Mouse (Mus musculus) liver, embryonic 14.5 days (tissue): ENCODE data around the gene Srsf2. TPM values are rescaled to one million over a fixed set of nuclear protein-coding genes. Genes with fewer than 3 reads are reported as not detected.

ENCODE experiments used
- ATAC-seq: fragments of 200-750 bp; cut with Nextera tagmentation; 2 replicates; pipeline ENCODE4 v1.8.0; 2017; ENCODE audit warnings: moderate number of reproducible peaks, mild to moderate bottlenecking, moderate library complexity; ENCODE audit not compliant: insufficient read depth
- DNase-seq, 3 experiments: peaks; one replicate each; pipeline ENCODE4 v3.0.0-alpha.2; 2012 to 2013; ENCODE audit warnings: low read depth in 3 of 3, low spot score in 3 of 3
- H3K27ac ChIP-seq: fragments of 300-500 bp; sonication (generic); 2 replicates; pipeline ENCODE4 v1.5.1; 2014; ENCODE audit warnings: moderate library complexity, mild to moderate bottlenecking, control low read depth, inconsistent platforms
- H3K27me3 ChIP-seq: fragments of 300-500 bp; sonication (generic); 2 replicates; pipeline ENCODE4 v1.6.1; 2014; ENCODE audit warnings: mild to moderate bottlenecking, low read length, moderate library complexity; ENCODE audit not compliant: control insufficient read depth, insufficient read depth
- H3K36me3 ChIP-seq: fragments of 300-500 bp; sonication (generic); replicated peaks from 2 replicates; pipeline ENCODE4 v1.6.1; 2014; ENCODE audit warnings: low read depth; ENCODE audit not compliant: control insufficient read depth, insufficient read depth
- H3K4me1 ChIP-seq, 2 experiments: fragments of 200-500 bp in 1 of 2; fragments of 300-500 bp in 1 of 2; sonication (generic) in 1 of 2; replicated peaks; 2 replicates each; pipeline ENCODE4 v1.6.1; 2012 to 2014; ENCODE audit warnings: antibody characterized with exemption in 1 of 2, inconsistent platforms in 1 of 2, low read length in 1 of 2; ENCODE audit not compliant: control insufficient read depth in 2 of 2, insufficient read depth in 2 of 2
- H3K4me2 ChIP-seq: fragments of 300-500 bp; sonication (generic); 2 replicates; pipeline ENCODE4 v1.6.1; 2014; ENCODE audit warnings: low read depth, mild to moderate bottlenecking, control low read depth, moderate library complexity
- H3K4me3 ChIP-seq, 2 experiments: fragments of 200-500 bp in 1 of 2; fragments of 300-500 bp in 1 of 2; sonication (generic) in 1 of 2; 2 replicates each; pipeline ENCODE4 v1.5.1; 2012 to 2014; ENCODE audit warnings: low read depth in 2 of 2, low read length in 2 of 2, mild to moderate bottlenecking in 2 of 2, control low read depth in 1 of 2, inconsistent platforms in 1 of 2, moderate library complexity in 1 of 2; ENCODE audit not compliant: insufficient read depth in 1 of 2
- H3K9ac ChIP-seq: fragments of 300-500 bp; sonication (generic); replicated peaks from 2 replicates; pipeline ENCODE4 v1.6.1; 2014; ENCODE audit warnings: mild to moderate bottlenecking, control low read depth, moderate library complexity
- H3K9me3 ChIP-seq: fragments of 300-500 bp; sonication (generic); 2 replicates; pipeline ENCODE4 v1.6.1; 2016; ENCODE audit warnings: low read length, mixed read lengths; ENCODE audit not compliant: control insufficient read depth
- CTCF ChIP-seq: IDR thresholded peaks from 2 replicates; pipeline ENCODE4 v1.5.1; 2016; ENCODE audit warnings: antibody characterized with exemption, low read depth, control low read depth
- EP300 ChIP-seq: IDR thresholded peaks from 2 replicates; pipeline ENCODE4 v1.6.1; 2016; ENCODE audit warnings: antibody characterized with exemption, low read depth
- WGBS: fragments of 180-500 bp; shearing (Covaris S2); extraction: QIAGEN DNeasy Blood & Tissue Kit; methylation state at CpG from one replicate; pipeline ENCODE4 v1.1.7; 2014; ENCODE audit not compliant: insufficient replicate concordance; 5-methylcytosine and 5-hydroxymethylcytosine counted together
- polyA plus RNA-seq, 2 experiments: library from polyadenylated mRNA; depleted of rRNA in 1 of 2; stranded (reverse) in 1 of 2; unstranded in 1 of 2; fragments of >200 nt; fragmentation: Nextera tagmentation in 1 of 2; extraction: Ambion mirVana in 1 of 2; gene quantifications; 2 replicates each; pipeline versions ENCODE4 v1.2.1 to v1.2.3; 2012 to 2014

Gene Srsf2
- polyA plus RNA-seq, 2 experiments: 334 to 426 TPM

DNA sequence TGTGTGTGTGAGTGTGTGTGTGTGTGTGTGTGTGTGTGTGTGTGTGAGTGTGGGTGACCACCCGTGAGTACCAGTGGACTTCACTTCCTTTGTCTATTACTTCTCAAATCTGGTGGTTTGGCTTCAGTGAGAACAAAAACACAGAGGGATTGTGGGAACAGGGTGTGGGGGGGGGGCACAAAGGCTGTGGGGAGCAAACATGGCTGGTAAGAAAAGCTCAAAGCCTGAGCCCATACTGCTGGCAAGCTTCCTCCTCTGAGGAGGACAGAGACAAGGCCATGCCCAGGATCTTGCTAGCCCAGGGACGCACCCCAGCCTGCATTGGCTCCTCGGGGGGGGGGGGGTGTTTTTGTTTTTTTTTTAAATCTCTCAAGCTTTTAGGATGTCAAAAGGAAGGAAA, 45.4 kb downstream of the Srsf2 start:
- H3K27ac ChIP-seq: no peak overlapping the region
- H3K9ac ChIP-seq: no peak overlapping the region
- H3K4me1 ChIP-seq: no peaks in the 10 kb centered on the region
- H3K36me3 ChIP-seq: no peaks in the 10 kb centered on the region
- no peaks in the 10 kb centered on the region for H3K27me3 ChIP-seq
- TF ChIP-seq EP300 (no peak), CTCF (no peak)
- no peak overlapping the region for H3K4me3 ChIP-seq
- no peak for ATAC-seq
- 47% methylated on average over 3 of the region's 3 CpGs for WGBS
- H3K9me3 ChIP-seq: no peaks in the 10 kb centered on the region
- no peak for DNase-seq
- H3K4me2 ChIP-seq: no peak overlapping the region

GRCm38 (mm10) chr11:116807116-116807515, 45.8 kb downstream of the Srsf2 start:
- H3K27ac ChIP-seq: no peak overlapping the region
- no peaks in the 10 kb centered on the region for H3K4me1 ChIP-seq
- TF ChIP-seq EP300 (no peak), CTCF (no peak)
- ATAC-seq: no peak
- H3K9me3 ChIP-seq: no peaks in the 10 kb centered on the region
- no peak overlapping the region for H3K4me2 ChIP-seq
- H3K4me3 ChIP-seq: no peak overlapping the region
- no peaks in the 10 kb centered on the region for H3K36me3 ChIP-seq
- 56% methylated on average over 7 of the region's 7 CpGs for WGBS
- no peak overlapping the region for H3K9ac ChIP-seq
- no peaks in the 10 kb centered on the region for H3K27me3 ChIP-seq
- no peak for DNase-seq

DNA sequence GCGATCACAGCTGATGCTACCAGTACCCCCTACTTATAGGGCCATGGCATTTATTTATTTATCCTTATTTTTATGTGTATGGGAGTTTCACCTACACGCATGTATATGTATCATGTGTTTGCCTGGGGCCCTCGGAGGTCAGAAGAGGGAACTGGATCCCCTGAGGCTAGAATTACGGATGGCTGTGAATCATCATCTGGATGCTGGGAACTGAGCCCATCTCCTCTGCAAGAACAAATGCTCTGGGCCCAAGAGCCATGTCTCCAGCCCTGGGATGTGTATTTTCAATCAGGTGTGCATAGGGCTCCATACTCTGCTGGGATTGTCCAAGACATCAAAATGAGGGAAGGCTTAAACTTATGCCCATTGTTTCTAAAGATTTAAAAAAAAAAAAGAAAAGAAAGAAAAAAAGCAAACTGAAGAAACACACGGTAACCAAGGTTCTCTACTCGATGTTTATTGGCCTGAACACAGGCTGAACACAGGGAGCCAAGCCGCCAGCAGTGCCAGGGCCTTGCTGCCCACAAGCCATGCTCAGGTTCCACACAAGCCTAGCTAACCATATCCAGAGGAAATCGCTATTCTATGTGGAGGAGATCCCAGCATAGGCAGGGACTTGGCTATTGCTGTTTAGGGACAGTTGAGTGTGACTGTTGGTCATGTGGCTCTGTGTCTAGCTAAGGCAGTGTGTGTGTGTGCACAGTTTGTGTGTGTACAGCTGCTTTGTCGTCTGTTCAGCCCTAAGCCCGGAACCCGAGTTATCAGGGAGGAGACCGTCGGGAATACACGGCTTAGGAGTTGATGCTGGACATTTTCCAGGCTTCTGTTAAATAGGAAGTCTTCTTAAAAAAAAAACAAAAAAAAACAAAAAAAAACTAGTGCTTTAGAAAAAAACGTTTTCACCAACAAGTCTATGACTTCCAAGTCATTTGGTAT, 46.5 kb downstream of the Srsf2 start:
- Histone ChIP-seq H3K36me3 (no peaks in the 10 kb centered on the region), H3K27ac (no peak overlapping the region), H3K9ac (no peak overlapping the region), H3K4me2 (no peak overlapping the region), H3K27me3 (no peaks in the 10 kb centered on the region), H3K9me3 (no peaks in the 10 kb centered on the region), H3K4me1 (no peaks in the 10 kb centered on the region), H3K4me3 (no peak overlapping the region)
- WGBS: 67% methylated on average over 15 of the region's 15 CpGs
- TF ChIP-seq CTCF (no peak), EP300 (no peak)
- DNase-seq: no peak
- no peak for ATAC-seq

GRCm38 (mm10) chr11:116802709-116803108, 50.2 kb downstream of the Srsf2 start:
- H3K9me3 ChIP-seq: no peaks in the 10 kb centered on the region
- no peak overlapping the region for H3K4me2 ChIP-seq
- no peak overlapping the region for H3K4me3 ChIP-seq
- H3K9ac ChIP-seq: no peak overlapping the region
- DNase-seq (no peak), ATAC-seq (no peak)
- H3K36me3 ChIP-seq: no peaks in the 10 kb centered on the region
- no peak overlapping the region for H3K27ac ChIP-seq
- H3K4me1 ChIP-seq: no peaks in the 10 kb centered on the region
- H3K27me3 ChIP-seq: no peaks in the 10 kb centered on the region
- 66% methylated on average over 5 of the region's 5 CpGs for WGBS
- no peak for TF ChIP-seq EP300
- TF ChIP-seq CTCF: no peak

DNA sequence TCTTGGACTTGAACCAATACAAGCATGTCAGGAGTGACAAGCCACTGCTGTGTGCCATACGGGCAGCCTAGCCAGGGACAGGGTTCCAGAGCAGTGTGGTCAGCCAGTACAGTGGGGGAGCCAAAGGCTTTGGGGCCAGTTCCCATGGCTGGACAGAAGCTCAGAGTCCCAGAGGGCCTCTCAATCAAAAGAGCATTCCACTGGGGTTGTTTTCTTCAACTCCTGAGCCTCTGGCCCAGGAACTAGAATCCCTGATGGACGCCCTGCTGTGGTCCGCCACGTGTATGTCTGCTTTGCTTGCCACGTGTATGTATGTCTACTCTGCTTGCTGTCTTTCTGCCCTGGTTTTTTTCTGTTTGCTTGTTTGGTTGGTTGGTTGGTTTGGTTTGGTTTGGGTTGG, 51.8 kb downstream of the Srsf2 start:
- no peaks in the 10 kb centered on the region for H3K27me3 ChIP-seq
- DNase-seq (no peak), ATAC-seq (no peak)
- no peaks in the 10 kb centered on the region for H3K9me3 ChIP-seq
- no peak overlapping the region for H3K4me2 ChIP-seq
- H3K36me3 ChIP-seq: no peaks in the 10 kb centered on the region
- 55% methylated on average over 5 of the region's 5 CpGs for WGBS
- H3K4me1 ChIP-seq: no peaks in the 10 kb centered on the region
- no peak overlapping the region for H3K27ac ChIP-seq
- TF ChIP-seq EP300: no peak
- no peak for TF ChIP-seq CTCF
- H3K9ac ChIP-seq: no peak overlapping the region
- H3K4me3 ChIP-seq: no peak overlapping the region

Other genes starting within 250 kb of the Srsf2 start
- 8.3 and 11.1 TPM in 2 replicates for gene Rhbdf2, start 226.1 kb downstream of the Srsf2 start, polyA plus RNA-seq (2012; rRNA removed)
- gene Rhbdf2, start 226.1 kb downstream of the Srsf2 start, polyA plus RNA-seq (2014; fragmentation: Nextera tagmentation; extraction: Ambion mirVana): 3.8 and 5.2 TPM in 2 replicates
- 0.11 and 0.14 TPM in 2 replicates for gene Prcd, start 199.6 kb downstream of the Srsf2 start, polyA plus RNA-seq (2012; rRNA removed)
- 0.19 and 0.20 TPM in 2 replicates for gene Prcd, start 199.6 kb downstream of the Srsf2 start, polyA plus RNA-seq (2014; fragmentation: Nextera tagmentation; extraction: Ambion mirVana)
- 0.41 and 0.64 TPM in 2 replicates for gene Cygb, start 198.8 kb downstream of the Srsf2 start, polyA plus RNA-seq (2012; rRNA removed)
- gene Cygb, start 198.8 kb downstream of the Srsf2 start, polyA plus RNA-seq (2014; fragmentation: Nextera tagmentation; extraction: Ambion mirVana): 0.44 and 0.81 TPM in 2 replicates
- not detected in 2 replicates for gene St6galnac1, start 77.6 kb downstream of the Srsf2 start, polyA plus RNA-seq (2012; rRNA removed)
- gene St6galnac1, start 77.6 kb downstream of the Srsf2 start, polyA plus RNA-seq (2014; fragmentation: Nextera tagmentation; extraction: Ambion mirVana): not detected in 2 replicates
- gene Mxra7, start 25.0 kb downstream of the Srsf2 start, polyA plus RNA-seq (2012; rRNA removed): 0.71 and 1.3 TPM in 2 replicates
- 1.1 TPM in 2 replicates for gene Mxra7, start 25.0 kb downstream of the Srsf2 start, polyA plus RNA-seq (2014; fragmentation: Nextera tagmentation; extraction: Ambion mirVana)
- 12.9 and 17.5 TPM in 2 replicates for gene Mettl23, start 9.8 kb downstream of the Srsf2 start, polyA plus RNA-seq (2012; rRNA removed)
- 37.1 and 41.0 TPM in 2 replicates for gene Mettl23, start 9.8 kb downstream of the Srsf2 start, polyA plus RNA-seq (2014; fragmentation: Nextera tagmentation; extraction: Ambion mirVana)
- 10.7 and 14.8 TPM in 2 replicates for gene Jmjd6, start 9.6 kb downstream of the Srsf2 start, polyA plus RNA-seq (2012; rRNA removed)
- 22.4 and 24.7 TPM in 2 replicates for gene Jmjd6, start 9.6 kb downstream of the Srsf2 start, polyA plus RNA-seq (2014; fragmentation: Nextera tagmentation; extraction: Ambion mirVana)
- 5.3 and 5.6 TPM in 2 replicates for gene Mfsd11, start 654 bp downstream of the Srsf2 start, polyA plus RNA-seq (2012; rRNA removed)
- 7.4 and 10.2 TPM in 2 replicates for gene Mfsd11, start 654 bp downstream of the Srsf2 start, polyA plus RNA-seq (2014; fragmentation: Nextera tagmentation; extraction: Ambion mirVana)
- 0.16 TPM in 1 of 2 replicates, not detected in the other for gene Mgat5b, start 65.8 kb upstream of the Srsf2 start, polyA plus RNA-seq (2012; rRNA removed)
- gene Mgat5b, start 65.8 kb upstream of the Srsf2 start, polyA plus RNA-seq (2014; fragmentation: Nextera tagmentation; extraction: Ambion mirVana): not detected in 2 replicates